Mouse (Mus musculus): ENCODE results near the gene Rapsn.

GRCm38 (mm10) chr2:91019911-91020310 lies 15.5 kb upstream of the Rapsn start:
- no peak for TF ChIP-seq CTCF (IDR thresholded peaks at IDR 0.05 in 2 of 3, conservative IDR thresholded peaks at IDR 0.05 in 1 of 3; ENCODE audit: control insufficient read depth in 1 of 3, insufficient read depth in 1 of 3, low read depth in 2 of 3, low read length in 3 of 3, poor library complexity in 1 of 3, severe bottlenecking in 1 of 3)
- no peak for TF ChIP-seq POLR2A (IDR thresholded peaks at IDR 0.05; ENCODE audit: control insufficient read depth in 1 of 2, insufficient read depth in 1 of 2, low read depth in 1 of 2, low read length in 2 of 2, poor library complexity in 1 of 2)
- TF ChIP-seq USF1 (IDR thresholded peaks at IDR 0.05; ENCODE audit: low read depth, low read length): no peak
- no peak for TF ChIP-seq POLR2AphosphoS2 (IDR thresholded peaks at IDR 0.05; ENCODE audit: low read length)
- no peak for TF ChIP-seq GATA1 (IDR thresholded peaks at IDR 0.05; ENCODE audit: low read depth, low read length)
- no peak for TF ChIP-seq TCF12 (IDR thresholded peaks at IDR 0.05; ENCODE audit: low read depth, low read length)
- no peak for TF ChIP-seq NRF1 (IDR thresholded peaks at IDR 0.05; ENCODE audit: insufficient read depth, low read depth, low read length, poor library complexity, severe bottlenecking)
- TF ChIP-seq RAD21 (IDR thresholded peaks at IDR 0.05; ENCODE audit: low read depth, low read length): no peak
- no peak for TF ChIP-seq MYC (IDR thresholded peaks at IDR 0.05; ENCODE audit: low read depth, low read length)
- no peak for TF ChIP-seq MAFK (IDR thresholded peaks at IDR 0.05; ENCODE audit: borderline replicate concordance, low read depth, low read length)
- no peak for TF ChIP-seq UBTF (IDR thresholded peaks at IDR 0.05; ENCODE audit: borderline replicate concordance, insufficient read depth, low read depth, low read length)

Data from MEL (cell line).